Mouse (Mus musculus) liver, embryonic 16.5 days (tissue): ENCODE results near the gene Ndufc1. TPM values are rescaled to one million over a fixed set of nuclear protein-coding genes. Genes with fewer than 3 reads are reported as not detected.
A peak's percentile ranks its signal among the peaks of the same experiment; 100 is the strongest.
"Not testable (repeated sequence)": the region's sequence is repeated elsewhere in the genome, so short reads cannot be mapped to it uniquely, and the experiment has no call there.

ENCODE experiments used
- ATAC-seq: fragments of 200-750 bp; cut with Nextera tagmentation; 2 replicates; pipeline ENCODE4 v1.8.0; 2017; ENCODE audit warnings: low read depth, mild to moderate bottlenecking, moderate number of reproducible peaks, moderate library complexity
- H3K27ac ChIP-seq: fragments of 300-500 bp; sonication (generic); 2 replicates; pipeline ENCODE4 v1.5.1; 2014; ENCODE audit warnings: mild to moderate bottlenecking, low read length
- H3K27me3 ChIP-seq: fragments of 300-500 bp; sonication (generic); 2 replicates; pipeline ENCODE4 v1.6.1; 2014; ENCODE audit warnings: low read depth, low read length, mixed read lengths; ENCODE audit not compliant: control insufficient read depth, insufficient read depth
- H3K36me3 ChIP-seq: fragments of 300-500 bp; sonication (generic); 2 replicates; pipeline ENCODE4 v1.6.1; 2014; ENCODE audit warnings: mild to moderate bottlenecking; ENCODE audit not compliant: control insufficient read depth, insufficient read depth
- H3K4me1 ChIP-seq: fragments of 300-500 bp; sonication (generic); 2 replicates; pipeline ENCODE4 v1.6.1; 2014; ENCODE audit warnings: low read depth, low read length, mixed read lengths; ENCODE audit not compliant: control insufficient read depth
- H3K4me2 ChIP-seq: fragments of 300-500 bp; sonication (generic); 2 replicates; pipeline ENCODE4 v1.6.1; 2014; ENCODE audit warnings: low read depth, low read length, mixed read lengths
- H3K4me3 ChIP-seq: fragments of 300-500 bp; sonication (generic); 2 replicates; pipeline ENCODE4 v1.5.1; 2014; ENCODE audit warnings: low read depth, mild to moderate bottlenecking, low read length
- H3K9ac ChIP-seq: fragments of 300-500 bp; sonication (generic); 2 replicates; pipeline ENCODE4 v1.6.1; 2014; ENCODE audit warnings: low read depth, low read length
- H3K9me3 ChIP-seq: fragments of 300-500 bp; sonication (generic); replicated peaks from 2 replicates; pipeline ENCODE4 v1.6.1; 2016; ENCODE audit warnings: low read length; ENCODE audit not compliant: control insufficient read depth
- WGBS: fragments of 180-500 bp; shearing (Covaris S2); extraction: QIAGEN DNeasy Blood & Tissue Kit; methylation state at CpG from one replicate; pipeline ENCODE4 v1.1.7; 2014; ENCODE audit not compliant: insufficient replicate concordance; 5-methylcytosine and 5-hydroxymethylcytosine counted together
- polyA plus RNA-seq: library from polyadenylated mRNA; unstranded; fragments of >200 nt; fragmentation: Nextera tagmentation; extraction: Ambion mirVana; gene quantifications from 2 replicates; pipeline ENCODE4 v1.2.1, GENCODE M21; 2015

Gene Ndufc1
- polyA plus RNA-seq, 1 experiment from 2014 or later = 397 TPM

- H3K27ac ChIP-seq, H3K9ac ChIP-seq, H3K4me3 ChIP-seq, H3K36me3 ChIP-seq, H3K4me2 ChIP-seq, H3K9me3 ChIP-seq, ATAC-seq: not testable (repeated sequence)
- H3K27me3 ChIP-seq = peaks cover 15% of the 10 kb centered on the region
- 87% methylated on average over 3 of the region's 3 CpGs for WGBS
- peaks cover 31% of the 10 kb centered on the region for H3K4me1 ChIP-seq
These were observed 15.8 kb downstream of the Ndufc1 start for GRCm38 (mm10) chr3:51393018-51393417.

- WGBS = 79% methylated on average over 5 of the region's 5 CpGs
- Histone ChIP-seq H3K27me3 (peaks cover 9% of the 10 kb centered on the region), H3K4me1 (peaks cover 37% of the 10 kb centered on the region), H3K36me3 (no peaks in the 10 kb centered on the region), H3K4me2 (no peak overlapping the region), H3K27ac (no peak overlapping the region), H3K9ac (no peak overlapping the region), H3K4me3 (no peak overlapping the region), H3K9me3 (no peaks in the 10 kb centered on the region)
- no peak for ATAC-seq
These were observed 17.2 kb downstream of the Ndufc1 start for GRCm38 (mm10) chr3:51391591-51391990.

GRCm38 (mm10) chr3:51391095-51391494 lies 17.7 kb downstream of the Ndufc1 start:
- Histone ChIP-seq H3K27ac (no peak overlapping the region), H3K4me2 (no peak overlapping the region), H3K4me1 (peaks cover 32% of the 10 kb centered on the region), H3K36me3 (no peaks in the 10 kb centered on the region), H3K9me3 (no peaks in the 10 kb centered on the region), H3K27me3 (peaks cover 7% of the 10 kb centered on the region), H3K9ac (no peak overlapping the region), H3K4me3 (no peak overlapping the region)
- WGBS = 71% methylated on average over 5 of the region's 5 CpGs
- ATAC-seq = no peak

- peaks cover 31% of the 10 kb centered on the region for H3K4me1 ChIP-seq
- 3% methylated on average over 13 of the region's 13 CpGs for WGBS
- no peaks in the 10 kb centered on the region for H3K27me3 ChIP-seq
- peak; percentile 98 for ATAC-seq
- peak overlapping the region; percentile 66 for H3K4me2 ChIP-seq
- peak overlapping the region; percentile 49 for H3K27ac ChIP-seq
- peak overlapping the region; percentile 42 for H3K9ac ChIP-seq
- peak overlapping the region; percentile 50 for H3K4me3 ChIP-seq
- H3K9me3 ChIP-seq = no peaks in the 10 kb centered on the region
- no peaks in the 10 kb centered on the region for H3K36me3 ChIP-seq
These were observed 19.9 kb downstream of the Ndufc1 start for GRCm38 (mm10) chr3:51388904-51389303.

- 0 out of 2 replicates have a peak overlapping the region, but pooled peaks have one; percentile 12 for H3K27ac ChIP-seq
- H3K9ac ChIP-seq = no peak overlapping the region
- H3K27me3 ChIP-seq = no peaks in the 10 kb centered on the region
- peak overlapping the region; percentile 20 for H3K4me3 ChIP-seq
- 52% methylated on average over 8 of the region's 8 CpGs for WGBS
- no peaks in the 10 kb centered on the region for H3K9me3 ChIP-seq
- 0 out of 2 replicates have a peak, but pooled peaks have one; percentile 22 for ATAC-seq
- H3K4me2 ChIP-seq = peak overlapping the region; percentile 21; the same call in 1 of the 2 replicates
- peaks cover 31% of the 10 kb centered on the region for H3K4me1 ChIP-seq
- H3K36me3 ChIP-seq = no peaks in the 10 kb centered on the region
These were observed 20.9 kb downstream of the Ndufc1 start for GRCm38 (mm10) chr3:51387868-51388381.

- ATAC-seq = no peak
- no peaks in the 10 kb centered on the region for H3K9me3 ChIP-seq
- H3K4me1 ChIP-seq = peaks cover 31% of the 10 kb centered on the region
- H3K4me2 ChIP-seq = no peak overlapping the region
- H3K27me3 ChIP-seq = no peaks in the 10 kb centered on the region
- H3K27ac ChIP-seq = no peak overlapping the region
- H3K4me3 ChIP-seq = no peak overlapping the region
- H3K9ac ChIP-seq = no peak overlapping the region
- WGBS = 54% methylated on average over 3 of the region's 3 CpGs
- H3K36me3 ChIP-seq = no peaks in the 10 kb centered on the region
These were observed 21.7 kb downstream of the Ndufc1 start for GRCm38 (mm10) chr3:51387134-51387451.

GRCm38 (mm10) chr3:51386441-51387133 lies 22.2 kb downstream of the Ndufc1 start:
- Histone ChIP-seq H3K9me3 (no peaks in the 10 kb centered on the region), H3K4me2 (no peak overlapping the region), H3K36me3 (no peaks in the 10 kb centered on the region), H3K9ac (no peak overlapping the region), H3K4me3 (no peak overlapping the region), H3K27ac (no peak overlapping the region), H3K4me1 (peaks cover 31% of the 10 kb centered on the region), H3K27me3 (no peaks in the 10 kb centered on the region)
- 56% methylated on average over 12 of the region's 12 CpGs for WGBS
- no peak for ATAC-seq

- Histone ChIP-seq H3K27me3 (no peaks in the 10 kb centered on the region), H3K4me1 (peaks cover 22% of the 10 kb centered on the region), H3K9ac (no peak overlapping the region), H3K9me3 (no peaks in the 10 kb centered on the region), H3K4me2 (no peak overlapping the region), H3K4me3 (no peak overlapping the region), H3K36me3 (no peaks in the 10 kb centered on the region), H3K27ac (no peak overlapping the region)
- WGBS = 74% methylated on average over 12 of the region's 12 CpGs
- no peak for ATAC-seq
These were observed 25.4 kb downstream of the Ndufc1 start for GRCm38 (mm10) chr3:51383409-51383808.

- H3K27ac ChIP-seq = no peak overlapping the region
- 66% methylated on average over 2 of the region's 5 CpGs for WGBS
- no peak for ATAC-seq
These were observed 28.2 kb downstream of the Ndufc1 start for GRCm38 (mm10) chr3:51380660-51381014.

More at GRCm38 (mm10) chr3:51380660-51381014, 28.2 kb downstream of the Ndufc1 start:
- H3K27me3 ChIP-seq = no peaks in the 10 kb centered on the region
- H3K9me3 ChIP-seq = no peaks in the 10 kb centered on the region
- peaks cover 15% of the 10 kb centered on the region for H3K4me1 ChIP-seq
- no peak overlapping the region for H3K4me3 ChIP-seq
- H3K9ac ChIP-seq = no peak overlapping the region
- no peak overlapping the region for H3K4me2 ChIP-seq
- H3K36me3 ChIP-seq = no peaks in the 10 kb centered on the region
